ENCODE assay signal across 19 mouse cellular contexts in genomic region chr4:91405047-91405446, GRCm38 (mm10). TPM values are rescaled to one million over a fixed set of nuclear protein-coding genes. Genes with fewer than 3 reads are reported as not detected.
DNase-seq lines count a peak whose midpoint lies in the region; ATAC-seq lines count a peak whose summit lies in the region.
"Had no signal": no experiment of that assay in that cellular context is flagged by ENCODE, and none has a peak within 500 bp of the region (broad histone marks: within the 10 kb centered on the region; RNA-seq: fewer than 3 reads in every experiment).

No protein-coding gene starts in this region.

- no peak overlapping the region for H3K9ac ChIP-seq in embryonic facial prominence, embryonic 14.5 days (ENCODE audit: low read depth, low read length)
- H3K9ac ChIP-seq in embryonic facial prominence, embryonic 15.5 days: no peak overlapping the region

- H3K36me3 ChIP-seq in embryonic facial prominence, embryonic 14.5 days (ENCODE audit: control insufficient read depth, insufficient read depth, low read length): no peaks in the 10 kb centered on the region
- H3K36me3 ChIP-seq in embryonic facial prominence, embryonic 10.5 days (replicated peaks): no peaks in the 10 kb centered on the region
- H3K36me3 ChIP-seq in embryonic facial prominence, embryonic 15.5 days: no peaks in the 10 kb centered on the region
- H3K36me3 ChIP-seq: G1E had no signal

- no peak overlapping the region for H3K4me3 ChIP-seq in embryonic facial prominence, embryonic 14.5 days (ENCODE audit: low read depth, low read length)
- H3K4me3 ChIP-seq in embryonic facial prominence, embryonic 10.5 days: no peak overlapping the region
- H3K4me3 ChIP-seq in embryonic facial prominence, embryonic 15.5 days (replicated peaks): no peak overlapping the region

- DNase-seq in embryonic facial prominence, embryonic 14.5 days (ENCODE audit: low spot score): peak; percentile 16
- no peak for DNase-seq in embryonic facial prominence, embryonic 10.5 days (ENCODE audit: low spot score)
- DNase-seq in cerebellum, postnatal 4 days (ENCODE audit: low spot score in 2 of 2): no peak
- DNase-seq: adrenal gland, adult 2 months; adrenal gland, adult 8-10 months; adrenal gland, postnatal 10 days; adrenal gland, postnatal 14 days; adrenal gland, postnatal 25 days; adrenal gland, postnatal 36 days; B cell, adult 2 months; cerebellum, adult 11 months; cerebellum, adult 11-12 months; cerebellum, adult 18-20 months had no signal

- peak; percentile 53; the same call in 1 of the 2 replicates for ATAC-seq in embryonic facial prominence, embryonic 14.5 days (ENCODE audit: low read depth)
- peak; percentile 57; the same call in 1 of the 2 replicates for ATAC-seq in embryonic facial prominence, embryonic 15.5 days (ENCODE audit: insufficient number of reproducible peaks, low FRiP score, low TSS enrichment, low read depth)
- ATAC-seq: activated CD4-positive, CD25-positive, alpha-beta regulatory T cell, adult 4 months; CD4-positive, CD25-positive, alpha-beta regulatory T cell, adult 4 months; Patski had no signal

- peaks cover 16% of the 10 kb centered on the region for H3K27me3 ChIP-seq in embryonic facial prominence, embryonic 14.5 days (replicated peaks; ENCODE audit: control insufficient read depth, insufficient read depth, low read length)
- peaks cover 24% of the 10 kb centered on the region for H3K27me3 ChIP-seq in embryonic facial prominence, embryonic 10.5 days (replicated peaks; ENCODE audit: low read depth, poor library complexity, severe bottlenecking)
- peaks cover 14% of the 10 kb centered on the region for H3K27me3 ChIP-seq in embryonic facial prominence, embryonic 15.5 days
- H3K27me3 ChIP-seq: CH12.LX had no signal

- no peak overlapping the region for H3K4me2 ChIP-seq in embryonic facial prominence, embryonic 14.5 days (ENCODE audit: low read depth, low read length)
- no peak overlapping the region for H3K4me2 ChIP-seq in embryonic facial prominence, embryonic 15.5 days (replicated peaks)

- no peaks in the 10 kb centered on the region for H3K9me3 ChIP-seq in embryonic facial prominence, embryonic 14.5 days (ENCODE audit: control insufficient read depth, low read length)
- H3K9me3 ChIP-seq in embryonic facial prominence, embryonic 10.5 days: no peaks in the 10 kb centered on the region
- no peaks in the 10 kb centered on the region for H3K9me3 ChIP-seq in embryonic facial prominence, embryonic 15.5 days (replicated peaks)

- H3K4me1 ChIP-seq in embryonic facial prominence, embryonic 14.5 days (ENCODE audit: control insufficient read depth, insufficient read depth, low read length): no peaks in the 10 kb centered on the region
- peaks cover 4% of the 10 kb centered on the region for H3K4me1 ChIP-seq in embryonic facial prominence, embryonic 10.5 days
- H3K4me1 ChIP-seq in embryonic facial prominence, embryonic 15.5 days: peaks cover 4% of the 10 kb centered on the region; the same call in 1 of the 2 replicates

- no peak overlapping the region for H3K27ac ChIP-seq in embryonic facial prominence, embryonic 14.5 days (replicated peaks; ENCODE audit: low read depth, low read length)
- H3K27ac ChIP-seq in embryonic facial prominence, embryonic 10.5 days (replicated peaks): no peak overlapping the region
- no peak overlapping the region for H3K27ac ChIP-seq in embryonic facial prominence, embryonic 15.5 days (replicated peaks)

- WGBS in embryonic facial prominence, embryonic 14.5 days: 76% methylated on average over 3 of the region's 3 CpGs
- 81% methylated on average over 3 of the region's 3 CpGs for WGBS in embryonic facial prominence, embryonic 10.5 days
- WGBS in embryonic facial prominence, embryonic 15.5 days: 70% methylated on average over 3 of the region's 3 CpGs

RNA-seq across cellular contexts. Expression of gene Elavl2, which starts 4.5 kb away (rescaled TPM):
- polyA plus RNA-seq in embryonic facial prominence, embryonic 14.5 days (2014; fragmentation: Nextera tagmentation; extraction: Ambion mirVana): 10.6 and 11.4 TPM in 2 replicates
- polyA plus RNA-seq in embryonic facial prominence, embryonic 10.5 days (2016; fragmentation: Nextera tagmentation; extraction: Ambion mirVana): 16.9 and 22.3 TPM in 2 replicates
- 3.6 and 4.4 TPM in 2 replicates for polyA plus RNA-seq in embryonic facial prominence, embryonic 15.5 days (2015; fragmentation: Nextera tagmentation; extraction: Ambion mirVana)
- polyA plus RNA-seq: adrenal gland, adult 2 months; G1E; Patski had no signal
